Mouse (Mus musculus) neural tube, embryonic 10.5 days (tissue): Measurements from ENCODE around the gene Pde4b.
A peak's percentile ranks its signal among the peaks of the same experiment; 100 is the strongest.
"Not testable (repeated sequence)": the region's sequence is repeated elsewhere in the genome, so short reads cannot be mapped to it uniquely, and the experiment has no call there.

Experiments
- DNase-seq: peaks from one replicate; pipeline ENCODE4 v3.0.0-alpha.2; 2017; ENCODE audit warnings: low spot score; ENCODE audit errors: extremely low spot score

Gene Pde4b

DNA sequence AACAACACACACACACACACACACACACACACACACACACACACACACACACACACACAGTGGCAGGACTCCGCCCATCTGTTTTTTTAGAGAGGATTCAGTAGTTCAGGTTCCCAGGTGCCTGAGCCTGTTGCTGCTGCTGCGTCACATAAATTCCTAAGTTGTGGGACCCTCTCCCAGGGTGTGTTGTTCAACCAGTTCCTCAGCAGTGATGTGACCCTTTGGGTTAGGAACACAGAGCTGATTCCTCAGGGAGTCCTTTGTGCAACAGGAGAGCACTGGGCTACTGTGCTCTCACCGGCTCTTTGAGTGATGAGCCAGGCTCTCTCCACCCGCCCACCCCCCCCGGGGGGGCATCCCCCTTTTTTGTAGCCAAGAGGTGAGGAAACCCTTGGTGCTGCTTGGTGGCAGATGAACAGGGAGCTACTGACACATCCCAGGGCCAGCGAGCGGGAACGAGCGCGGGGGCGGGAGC lies at the start of gene Pde4b:
Gene Pde4b, plus strand, starts transcription at position 453 of the 475 bp plus-strand sequence.
- no peak for DNase-seq

DNA sequence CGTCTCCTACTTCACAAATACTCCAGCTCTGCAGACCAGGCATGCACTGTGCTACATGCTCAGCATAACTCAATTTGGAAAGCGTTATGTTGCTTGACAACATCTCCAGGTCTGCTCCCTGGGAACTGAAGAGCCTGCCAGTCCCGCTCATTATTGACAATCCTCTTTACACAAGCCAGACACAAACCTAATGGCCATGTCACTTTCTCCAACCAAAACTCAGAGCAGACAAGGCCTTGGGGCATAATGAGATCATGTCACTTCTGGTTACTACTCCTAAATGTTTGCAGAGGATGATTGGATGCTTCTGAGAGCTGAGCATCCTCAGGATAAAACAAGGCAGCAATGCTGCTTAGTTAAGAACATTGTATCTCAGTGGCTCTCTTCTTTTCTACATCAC lies 47.2 kb upstream of the Pde4b start:
- DNase-seq, result no peak

DNA sequence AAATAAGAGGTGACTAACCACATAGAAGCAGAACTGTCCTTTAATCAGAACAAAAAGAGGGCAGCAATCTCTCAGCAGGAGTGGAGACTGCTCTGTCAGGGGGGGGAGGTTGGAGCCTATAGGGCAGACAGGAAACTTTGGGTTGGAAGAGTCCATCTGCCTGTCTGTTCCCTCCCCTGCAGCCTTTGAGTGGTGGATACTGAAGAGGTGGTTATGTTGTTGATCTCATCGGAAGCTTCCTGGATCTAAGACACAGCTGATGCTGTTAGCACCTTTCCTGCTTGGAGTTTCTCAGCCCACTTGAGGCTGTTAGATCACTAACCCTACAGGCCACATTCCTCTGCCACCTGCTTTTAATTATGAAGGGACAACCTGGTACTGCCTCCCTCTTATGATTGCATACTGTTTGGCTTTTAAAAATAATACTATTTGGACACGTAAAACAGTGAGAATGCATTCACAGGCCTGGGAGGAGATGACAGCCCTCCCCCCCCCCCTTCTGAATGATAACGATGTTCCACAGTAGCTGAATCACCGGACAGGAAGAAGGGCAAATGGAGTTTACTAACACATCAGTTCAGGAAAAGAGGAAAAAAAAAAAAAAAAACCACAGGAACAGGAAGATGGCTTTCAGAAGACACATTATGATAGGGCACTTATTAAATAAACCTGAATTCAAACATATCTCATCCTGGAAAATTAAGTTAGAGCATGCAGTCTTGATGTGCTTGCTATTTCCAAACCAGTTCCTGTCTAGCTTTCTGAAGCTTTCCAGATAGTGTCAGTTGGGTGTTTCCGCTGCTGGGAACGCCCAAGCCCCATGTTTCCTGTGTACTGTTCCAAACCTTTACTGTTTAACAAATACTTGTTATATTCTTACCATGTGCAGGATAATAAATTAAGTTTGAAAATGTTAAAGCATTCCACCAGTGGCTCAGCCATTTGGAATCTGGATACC lies 41.9 kb upstream of the Pde4b start:
- no peak for DNase-seq

GRCm38 (mm10) chr4:102049368-102049767 lies 38.0 kb upstream of the Pde4b start:
- not testable (repeated sequence) for DNase-seq

GRCm38 (mm10) chr4:102061322-102061721 lies 26.0 kb upstream of the Pde4b start:
- no peak for DNase-seq

DNA sequence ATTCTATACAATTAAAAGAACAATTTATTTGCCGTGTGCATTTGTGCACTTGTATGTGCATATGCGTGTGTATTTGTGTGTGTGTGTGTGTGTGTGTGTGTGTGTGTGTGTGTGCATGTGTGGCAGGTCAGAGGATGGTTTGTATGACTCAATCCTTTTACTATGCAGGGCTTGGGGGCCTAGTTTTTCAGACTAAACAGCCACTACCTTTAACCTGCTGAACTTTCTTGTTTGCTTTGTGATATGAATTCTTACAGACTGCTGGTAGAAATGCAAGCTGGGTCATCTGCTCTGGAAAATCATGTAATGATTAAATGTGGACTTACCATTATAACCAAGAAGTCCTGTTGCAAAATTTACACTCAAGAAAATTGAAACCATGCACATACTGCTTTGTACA lies 18.0 kb upstream of the Pde4b start:
- no peak for DNase-seq

GRCm38 (mm10) chr4:102086336-102086735 lies 1.0 kb upstream of the Pde4b start:
- DNase-seq, result no peak

DNA sequence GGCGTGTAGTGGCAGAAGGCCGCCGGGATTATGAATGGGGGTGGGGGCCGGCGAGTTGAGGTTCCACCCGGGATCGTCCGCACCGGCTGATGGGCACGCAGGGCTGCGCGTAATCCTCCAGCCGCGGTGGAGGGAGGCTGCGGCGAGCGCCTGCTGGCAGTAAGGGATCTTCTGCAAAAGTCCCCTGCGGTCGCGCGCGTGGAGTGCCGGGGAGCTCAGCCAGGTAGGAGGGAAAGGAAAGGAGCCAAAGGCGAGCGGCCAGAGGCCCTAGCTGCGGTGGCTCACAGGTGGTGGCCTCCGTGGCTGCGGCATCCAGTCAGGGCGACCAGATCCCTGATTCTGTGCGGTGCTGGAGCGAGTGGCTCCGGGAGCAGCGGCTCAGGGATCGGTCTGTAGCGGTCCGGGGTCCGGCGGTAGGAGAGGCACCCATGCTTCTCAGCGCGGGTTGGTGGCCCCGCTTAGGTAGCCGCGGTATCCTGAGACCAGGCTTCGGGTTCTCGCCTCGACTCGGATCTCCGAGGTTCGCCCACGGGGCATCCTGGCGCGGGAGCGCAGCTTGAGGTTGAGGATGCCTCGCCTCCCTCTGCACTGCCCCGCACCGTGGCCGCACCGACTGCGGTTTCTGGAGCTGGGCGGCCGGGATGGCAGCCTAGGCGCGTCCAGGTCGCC lies 357 bp downstream of the Pde4b start:
- DNase-seq, result peak; percentile 67

GRCm38 (mm10) chr4:102088235-102088867 lies 1.0 kb downstream of the Pde4b start:
- no peak for DNase-seq

GRCm38 (mm10) chr4:102095851-102096250 lies 8.5 kb downstream of the Pde4b start:
- DNase-seq, result no peak

DNA sequence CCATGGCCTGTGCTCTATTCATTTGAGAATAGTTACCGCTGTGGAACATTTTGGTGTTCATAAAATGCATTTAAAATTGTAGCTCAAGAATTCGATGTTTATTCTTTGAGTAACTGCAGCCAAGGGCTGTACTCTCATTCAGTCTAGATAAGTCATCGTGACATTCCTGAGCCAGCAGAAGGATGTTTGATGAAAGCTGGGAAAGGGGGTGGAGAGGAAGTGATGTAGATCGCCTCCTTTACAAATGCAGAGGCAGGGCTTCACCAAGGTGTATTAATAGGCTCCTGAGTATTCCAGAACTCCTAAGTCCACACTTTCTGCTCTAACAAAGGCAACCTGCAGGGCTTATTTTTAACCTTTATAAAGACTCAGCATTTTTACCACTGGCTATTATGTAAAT lies 14.9 kb downstream of the Pde4b start:
- no peak for DNase-seq

DNA sequence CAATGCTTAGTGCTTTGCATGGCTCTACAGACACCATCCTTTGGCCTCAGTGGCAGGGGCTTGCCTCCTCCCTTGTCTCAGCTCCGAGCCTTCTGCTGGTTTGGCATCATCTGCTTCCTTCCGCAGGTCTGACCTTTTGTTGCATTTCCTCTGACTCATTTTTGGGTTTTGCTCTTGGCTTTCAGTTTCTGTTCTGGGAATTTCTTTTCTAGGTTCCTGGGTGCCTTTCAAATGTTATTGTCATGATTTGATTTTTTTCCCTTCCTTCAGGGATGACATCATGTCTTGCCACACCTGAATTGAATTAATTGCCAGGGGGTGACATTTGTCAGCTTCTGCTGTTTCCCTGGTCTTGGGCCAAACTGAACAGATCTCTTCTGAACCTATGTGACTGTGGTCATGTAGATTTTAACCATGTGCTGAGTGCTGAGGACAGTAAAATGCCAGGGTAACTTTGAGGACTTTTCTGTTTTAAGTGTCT lies 17.2 kb downstream of the Pde4b start:
- no peak for DNase-seq

GRCm38 (mm10) chr4:102106771-102107170 lies 19.4 kb downstream of the Pde4b start:
- no peak for DNase-seq

GRCm38 (mm10) chr4:102119454-102119853 lies 32.1 kb downstream of the Pde4b start:
- DNase-seq, result no peak

- DNase-seq, result no peak
Measured at GRCm38 (mm10) chr4:102136366-102136849, 49.1 kb downstream of the Pde4b start.

- DNase-seq, result no peak
Measured at GRCm38 (mm10) chr4:102138346-102138745, 51.0 kb downstream of the Pde4b start.

DNA sequence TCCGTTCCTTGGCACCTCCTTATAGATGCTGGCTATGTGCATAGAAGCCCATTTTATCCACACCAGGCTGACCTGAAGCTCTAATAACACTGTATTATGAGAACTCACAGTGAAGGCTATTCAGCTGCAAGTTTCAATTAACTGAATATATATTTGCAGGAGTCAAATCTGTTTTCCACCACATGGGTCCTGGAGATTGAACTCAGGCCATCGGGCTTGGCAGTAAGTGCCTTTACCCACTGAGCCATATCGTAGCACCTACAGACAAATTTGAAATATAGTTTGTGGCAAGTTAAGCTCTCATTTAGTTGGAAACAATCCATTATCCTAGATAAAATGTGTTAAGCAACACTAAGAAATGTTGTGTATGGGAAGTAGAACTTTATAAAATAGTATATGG lies 53.9 kb downstream of the Pde4b start:
- no peak for DNase-seq

- DNase-seq, result no peak
Measured at GRCm38 (mm10) chr4:102148766-102149165, 61.4 kb downstream of the Pde4b start.

- DNase-seq, result no peak
Measured at GRCm38 (mm10) chr4:102159178-102159577, 71.8 kb downstream of the Pde4b start.

- DNase-seq, result no peak
Measured at GRCm38 (mm10) chr4:102171636-102172035, 84.3 kb downstream of the Pde4b start.

DNA sequence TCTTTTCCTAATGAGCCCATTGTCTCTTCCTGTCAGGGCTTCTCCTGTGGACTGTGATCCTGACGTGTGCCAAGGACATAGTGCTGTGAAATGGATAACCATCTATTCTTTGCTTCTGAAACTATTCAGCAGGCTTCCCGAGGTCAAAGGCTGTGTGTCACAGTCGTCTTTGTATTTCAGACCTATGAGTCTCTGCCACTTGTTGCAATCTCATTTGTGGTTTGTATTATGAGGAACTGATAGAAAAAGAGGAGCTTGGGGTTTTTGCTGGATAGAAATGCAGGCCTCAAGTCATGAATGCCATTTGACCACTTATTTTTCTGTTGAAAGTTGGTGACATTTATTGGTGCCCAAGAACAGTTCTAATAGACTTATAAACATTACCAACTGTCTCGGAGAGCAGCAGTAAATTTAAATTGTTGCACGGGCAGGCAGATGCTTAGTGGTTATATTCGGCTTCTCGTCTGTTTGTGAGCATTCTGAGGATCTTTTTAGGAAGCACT lies 85.4 kb downstream of the Pde4b start:
- no peak for DNase-seq
